Mouse (Mus musculus): ENCODE measurements around the gene Glipr1.

Glipr1 gene

DNA sequence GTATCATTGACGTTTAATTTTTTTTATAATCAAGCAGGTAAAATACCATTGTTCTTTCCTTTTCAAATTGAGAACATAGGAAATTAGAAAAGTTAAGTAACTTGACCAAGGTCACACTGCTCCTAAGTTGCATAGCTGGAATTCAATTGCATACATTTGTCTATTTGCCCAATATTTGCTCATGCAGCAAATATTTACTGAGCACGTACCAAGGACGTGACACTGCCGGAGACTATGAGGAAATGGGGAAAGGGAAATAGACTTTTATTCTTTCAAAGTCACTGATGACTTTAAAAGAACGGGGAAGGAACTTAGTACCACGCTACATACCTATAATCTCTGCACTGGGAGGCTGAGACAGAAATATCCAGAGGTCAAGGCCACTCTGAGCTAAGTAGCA is 42.0 kb downstream of the Glipr1 start:
- no peak for DNase-seq (ENCODE audit: low spot score in 2 of 2)

- no peak for DNase-seq (ENCODE audit: low spot score in 2 of 2)
These were observed 43.1 kb downstream of the Glipr1 start for GRCm38 (mm10) chr10:111959353-111959752.

DNA sequence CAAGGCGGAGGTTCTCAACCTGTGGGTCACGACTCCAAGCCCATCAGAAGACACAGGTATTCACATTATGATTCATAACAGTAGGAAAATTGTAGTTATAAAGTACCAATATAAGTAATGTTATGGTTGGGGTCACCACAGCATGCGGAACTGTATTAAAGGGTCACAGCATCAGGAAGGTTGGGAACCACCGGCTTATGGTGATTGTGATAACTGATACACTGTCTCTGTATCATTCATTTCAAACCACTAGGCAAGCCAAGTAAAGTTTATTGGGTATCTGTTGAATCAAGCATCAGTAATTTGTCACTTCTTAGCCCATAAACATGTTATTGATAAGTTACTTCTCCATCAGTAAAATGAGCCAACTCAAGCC is 44.4 kb downstream of the Glipr1 start:
- no peak for DNase-seq (ENCODE audit: low spot score in 2 of 2)

DNA sequence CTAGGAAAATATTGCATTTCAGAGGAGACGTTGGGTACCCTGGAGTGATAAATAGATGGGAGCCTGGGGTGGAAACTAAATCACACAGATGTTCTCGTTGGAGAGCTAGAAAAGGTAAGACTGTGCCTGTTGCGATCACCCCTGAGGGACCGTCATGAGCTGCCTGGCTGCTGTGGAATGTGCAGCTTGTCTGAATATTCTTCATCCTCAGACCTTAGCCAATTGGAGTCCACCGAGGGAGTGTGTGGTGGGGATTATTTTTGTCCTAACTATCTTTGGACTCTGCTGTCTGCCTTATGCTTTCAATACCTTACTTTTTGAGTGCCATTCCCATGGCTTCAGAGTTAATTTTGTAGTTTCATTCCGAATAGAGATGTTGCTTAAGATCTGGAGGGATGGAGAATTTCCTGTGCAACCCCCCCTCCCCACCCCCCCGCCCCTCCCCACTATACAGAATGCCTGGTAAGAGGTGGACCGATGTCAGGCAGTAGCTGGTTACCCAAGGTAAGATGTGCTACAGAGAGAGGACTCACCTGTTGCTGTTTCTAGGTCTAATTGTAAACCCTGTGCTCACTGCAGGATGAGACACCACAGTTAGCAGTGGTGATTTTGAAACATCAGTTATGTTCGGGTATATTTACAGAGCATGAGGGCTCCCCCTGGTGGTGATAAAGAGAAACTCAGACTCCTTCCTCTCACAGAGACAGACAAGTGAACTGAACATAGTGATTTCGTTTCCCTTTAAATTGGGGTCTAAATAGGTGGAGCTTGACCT is 45.0 kb downstream of the Glipr1 start:
- DNase-seq (ENCODE audit: low spot score in 2 of 2): peak; percentile 81 to 84

- DNase-seq (ENCODE audit: low spot score in 2 of 2): no peak
These were observed 46.6 kb downstream of the Glipr1 start for GRCm38 (mm10) chr10:111955836-111956235.

- DNase-seq (ENCODE audit: low spot score in 2 of 2): no peak
These were observed 53.4 kb downstream of the Glipr1 start for GRCm38 (mm10) chr10:111949008-111949407.

DNA sequence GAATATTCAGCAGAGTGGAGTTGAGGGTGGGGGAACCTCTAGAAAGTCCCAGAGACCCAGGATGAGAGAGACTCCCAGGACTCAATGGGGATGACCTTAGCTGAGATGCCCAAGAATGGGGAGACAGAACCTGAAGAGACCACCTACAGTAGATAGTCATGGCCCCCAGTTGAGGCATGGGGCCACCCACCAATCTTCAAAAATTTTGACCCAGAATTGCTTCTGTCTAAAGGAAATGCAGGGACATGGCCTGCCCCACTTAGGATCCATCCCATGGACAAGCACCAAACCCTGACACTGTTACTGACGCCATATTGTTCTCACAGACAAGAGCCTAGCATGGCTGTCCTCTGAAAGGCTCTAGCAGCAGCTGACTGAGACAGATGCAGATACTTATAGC is 54.4 kb downstream of the Glipr1 start:
- no peak for DNase-seq (ENCODE audit: low spot score in 2 of 2)

- DNase-seq (ENCODE audit: low spot score in 2 of 2): no peak
These were observed 56.9 kb downstream of the Glipr1 start for GRCm38 (mm10) chr10:111945563-111945962.

- no peak for DNase-seq (ENCODE audit: low spot score in 2 of 2)
These were observed 59.4 kb downstream of the Glipr1 start for GRCm38 (mm10) chr10:111943026-111943425.

- no peak for DNase-seq (ENCODE audit: low spot score in 2 of 2)
These were observed 65.3 kb downstream of the Glipr1 start for GRCm38 (mm10) chr10:111937146-111937534.

- no peak for DNase-seq (ENCODE audit: low spot score in 2 of 2)
These were observed 65.8 kb downstream of the Glipr1 start for GRCm38 (mm10) chr10:111936491-111937145.

- no peak for DNase-seq (ENCODE audit: low spot score in 2 of 2)
These were observed 66.4 kb downstream of the Glipr1 start for GRCm38 (mm10) chr10:111936021-111936420.
